20 mouse cellular contexts compared by ENCODE assay signal in genomic region chr13:101796983-101797382, GRCm38 (mm10). TPM values are rescaled to one million over a fixed set of nuclear protein-coding genes. Genes with fewer than 3 reads are reported as not detected.
DNase-seq lines count a peak whose midpoint lies in the region; ATAC-seq and TF ChIP-seq lines count a peak whose summit lies in the region.
"Had no signal": no experiment of that assay in that cellular context is flagged by ENCODE, and none has a peak within 500 bp of the region (broad histone marks: within the 10 kb centered on the region; RNA-seq: fewer than 3 reads in every experiment).

No protein-coding gene starts in this region.

- 19% methylated on average over 6 of the region's 6 CpGs for WGBS in thymus, adult 2 months
- 54% methylated on average over 6 of the region's 6 CpGs for WGBS in hindbrain, embryonic 12.5 days

- peaks cover 14% of the 10 kb centered on the region for H3K4me1 ChIP-seq in thymus, adult 2 months (replicated peaks; ENCODE audit: control insufficient read depth, insufficient read depth, low read length)
- H3K4me1 ChIP-seq in hindbrain, embryonic 12.5 days: peaks cover 11% of the 10 kb centered on the region

- H3K27ac ChIP-seq in thymus, adult 2 months (ENCODE audit: control insufficient read depth, insufficient read depth, low read length): no peak overlapping the region
- H3K27ac ChIP-seq in hindbrain, embryonic 12.5 days: no peak overlapping the region
- H3K27ac ChIP-seq: embryonic facial prominence, embryonic 13.5 days; heart, embryonic 13.5 days had no signal

- TF ChIP-seq POLR2A in thymus, adult 2 months (IDR thresholded peaks at IDR 0.05; ENCODE audit: control insufficient read depth, extremely low read depth, insufficient read depth, low read length, poor library complexity): no peak

- H3K9me3 ChIP-seq in hindbrain, embryonic 12.5 days (replicated peaks): no peaks in the 10 kb centered on the region
- H3K9me3 ChIP-seq: embryonic facial prominence, embryonic 13.5 days; heart, embryonic 13.5 days had no signal

- 0 out of 2 replicates have a peak, but pooled peaks have one; percentile 21 for ATAC-seq in frontal cortex, adult (ENCODE audit: low TSS enrichment)
- no peak for ATAC-seq in hindbrain, embryonic 12.5 days (ENCODE audit: low FRiP score)
- ATAC-seq: forebrain, embryonic 16.5 days; hindbrain, embryonic 16.5 days had no signal

- no peak overlapping the region for H3K9ac ChIP-seq in hindbrain, embryonic 12.5 days
- H3K9ac ChIP-seq: embryonic facial prominence, embryonic 13.5 days; heart, embryonic 13.5 days had no signal

- H3K4me3 ChIP-seq in thymus, adult 2 months (ENCODE audit: control insufficient read depth, insufficient read depth, low read length): no peak overlapping the region
- no peak overlapping the region for H3K4me3 ChIP-seq in hindbrain, embryonic 12.5 days
- H3K4me3 ChIP-seq: embryonic facial prominence, embryonic 13.5 days; heart, embryonic 13.5 days had no signal

- H3K36me3 ChIP-seq in thymus, adult 2 months (ENCODE audit: control insufficient read depth, insufficient read depth, low read length): no peaks in the 10 kb centered on the region
- H3K36me3 ChIP-seq in hindbrain, embryonic 12.5 days: no peaks in the 10 kb centered on the region
- H3K36me3 ChIP-seq: embryonic facial prominence, embryonic 13.5 days; heart, embryonic 13.5 days had no signal

- DNase-seq in frontal cortex, postnatal 14 days (ENCODE audit: low spot score in 2 of 2): no peak
- peak; percentile 10 for DNase-seq in thymus, postnatal 25 days
- DNase-seq in thymus, adult 2 months: no peak
- peak; percentile 16 for DNase-seq in induced T-regulatory cell, adult 2 months (ENCODE audit: low read depth)
- DNase-seq in ovary, postnatal 14 days (ENCODE audit: low spot score): no peak
- DNase-seq in yolk sac, embryonic 10.5 days (ENCODE audit: low spot score): no peak
- DNase-seq: adrenal gland, postnatal 10 days; cerebellum, adult 9-11 months; heart, adult 18-20 months; heart, postnatal 36 days; kidney, adult 11 months; liver; lung, adult 18-20 months; retina, postnatal 1 day had no signal

- H3K4me2 ChIP-seq in hindbrain, embryonic 12.5 days (replicated peaks): no peak overlapping the region
- H3K4me2 ChIP-seq: embryonic facial prominence, embryonic 13.5 days; heart, embryonic 13.5 days had no signal

- no peaks in the 10 kb centered on the region for H3K27me3 ChIP-seq in thymus, adult 2 months (ENCODE audit: control insufficient read depth, insufficient read depth, low read length)
- no peaks in the 10 kb centered on the region; the same call in 1 of the 2 replicates for H3K27me3 ChIP-seq in hindbrain, embryonic 12.5 days

- TF ChIP-seq CTCF in thymus, adult 2 months (IDR thresholded peaks at IDR 0.05; ENCODE audit: borderline replicate concordance, control insufficient read depth, extremely low read depth, insufficient read depth, low read length, poor library complexity): no peak

RNA-seq across cellular contexts. Expression of gene Pik3r1, which starts 29.0 kb away (rescaled TPM):
- 33.1 and 35.2 TPM in 2 replicates for polyA plus RNA-seq in thymus, adult 2 months (2012; rRNA removed)
- 31.4 and 34.9 TPM in 2 replicates for polyA plus RNA-seq in hindbrain, embryonic 12.5 days (2016; fragmentation: Nextera tagmentation; extraction: Ambion mirVana)

Comparison
In these comparisons a context has a peak if more than half of its experiments do, and no peak if none do; other contexts are left out.
1. DNase-seq: peak in thymus, postnatal 25 days (single experiment) and induced T-regulatory cell, adult 2 months (single experiment); none in frontal cortex, postnatal 14 days (0 of 2), thymus, adult 2 months (single experiment), ovary, postnatal 14 days (single experiment) and yolk sac, embryonic 10.5 days (single experiment).